Mouse (Mus musculus) lung, adult 2 months (tissue): ENCODE measurements at regions not wholly inside any gene's neighbourhood (a gene's known extent, or its start where the extent isn't known, plus 50 kb on each side); places are given as distances from the start of the nearest gene placed in this dataset.

Source experiments
- DNase-seq: peaks from one replicate; pipeline ENCODE4 v3.0.0; 2022
- H3K4me1 ChIP-seq: fragments of 200-500 bp; 2 replicates; pipeline ENCODE4 v1.6.1; 2011; ENCODE audit warnings: low read length; ENCODE audit not compliant: control insufficient read depth, insufficient read depth
- H3K4me3 ChIP-seq: fragments of 200-500 bp; replicated peaks from 2 replicates; pipeline ENCODE3; 2011; ENCODE audit warnings: low read depth, mild to moderate bottlenecking, control low read depth, low read length; ENCODE audit errors: extremely low read depth
- CTCF ChIP-seq: fragments of 200-500 bp; IDR thresholded peaks from 2 replicates; pipeline ENCODE4 v1.5.1; 2011; ENCODE audit warnings: mild to moderate bottlenecking, low read length, control low read depth; ENCODE audit not compliant: insufficient read depth
- POLR2A ChIP-seq: fragments of 200-500 bp; IDR thresholded peaks from 2 replicates; pipeline ENCODE4 v1.6.1; 2011; ENCODE audit warnings: low read depth, mild to moderate bottlenecking, control low read depth, low read length, borderline replicate concordance; ENCODE audit errors: extremely low read depth
- WGBS: fragments of 180-500 bp; shearing (Covaris S2); methylation state at CpG from one replicate; pipeline ENCODE4 v1.1.7; 2018; 5-methylcytosine and 5-hydroxymethylcytosine counted together

DNA sequence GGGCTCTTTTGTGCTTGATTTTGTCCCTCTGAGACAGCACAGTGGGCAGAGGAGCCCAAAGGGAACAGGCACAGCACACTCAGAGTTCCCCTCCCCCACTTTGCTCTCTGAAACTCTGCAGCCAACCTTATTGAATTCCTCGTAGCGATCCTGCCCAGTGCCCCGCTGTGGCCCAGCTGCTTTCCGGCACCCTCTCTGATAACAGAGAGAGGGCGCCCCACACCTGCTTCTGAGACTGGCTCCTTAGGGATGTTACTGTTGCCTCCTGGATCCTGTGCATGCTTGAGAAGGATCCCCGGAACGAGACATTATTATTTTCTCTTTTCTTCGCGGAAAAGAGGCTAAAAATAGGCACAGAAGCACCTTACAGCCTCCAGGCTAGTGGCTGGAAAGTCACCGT, 179.0 kb downstream of the 1700010I14Rik start:
- DNase-seq, result peak; percentile 7
- 0% methylated on average over 10 of the region's 10 CpGs for WGBS
- no peak overlapping the region for H3K4me3 ChIP-seq
- H3K4me1 ChIP-seq, result no peaks in the 10 kb centered on the region; the same call in 1 of the 2 replicates
- TF ChIP-seq POLR2A (no peak), CTCF (no peak; the same call in 1 of the 2 replicates)

DNA sequence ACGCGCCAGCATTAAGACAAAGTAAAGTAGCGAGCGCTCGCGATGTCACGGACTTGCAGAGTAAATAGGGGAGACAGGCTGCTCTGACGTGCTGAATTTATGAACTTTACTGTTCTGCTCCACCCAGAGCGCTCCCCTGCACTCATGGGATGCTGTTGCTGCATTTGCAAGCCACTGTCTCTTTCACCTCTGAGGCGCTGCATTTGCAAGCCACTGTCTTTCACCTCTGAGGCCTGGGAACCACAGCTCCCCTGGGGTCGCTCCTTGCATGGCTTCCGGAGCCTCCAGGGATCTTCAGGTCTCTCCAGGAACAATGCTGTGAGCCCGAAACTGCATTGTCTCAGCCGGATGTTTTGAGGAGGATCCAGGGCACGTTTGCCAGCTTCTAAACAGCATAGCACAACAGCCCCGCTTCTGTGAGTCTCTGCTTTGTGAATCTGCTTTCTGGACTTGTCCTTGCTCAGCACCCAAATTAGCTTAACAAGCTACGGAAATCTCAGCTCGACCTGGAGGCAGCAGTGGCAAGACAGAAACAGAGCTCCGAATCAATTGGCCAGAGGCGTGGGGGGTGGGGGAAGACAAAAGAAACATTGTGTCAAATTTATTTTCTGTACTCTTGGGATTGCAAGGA, 179.6 kb downstream of the 1700010I14Rik start:
- peak; percentile 5 for DNase-seq
- Histone ChIP-seq H3K4me1 (no peaks in the 10 kb centered on the region; the same call in 1 of the 2 replicates), H3K4me3 (no peak overlapping the region)
- TF ChIP-seq POLR2A (no peak), CTCF (no peak)
- 1% methylated on average over 20 of the region's 20 CpGs for WGBS

DNA sequence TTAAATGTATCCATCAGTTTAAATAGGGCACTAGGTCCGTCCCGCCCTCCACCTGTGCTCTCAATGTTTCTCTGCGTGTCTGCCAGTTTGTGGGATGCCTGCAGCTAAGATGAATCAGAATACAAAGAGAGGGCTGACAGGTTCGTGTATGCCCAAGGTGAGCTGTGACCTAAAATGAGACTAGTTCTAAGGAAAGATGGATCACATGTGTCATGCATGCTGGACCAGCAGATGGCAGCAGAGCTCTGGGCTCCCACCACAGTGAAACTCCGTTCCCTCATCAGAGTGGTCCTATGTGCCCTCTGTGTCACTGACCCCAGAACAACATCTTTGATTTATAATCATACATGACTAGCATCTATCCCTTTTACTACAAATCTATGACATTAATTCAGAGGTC, 180.3 kb downstream of the 1700010I14Rik start:
- peak; percentile 43 for DNase-seq
- Histone ChIP-seq H3K4me1 (no peaks in the 10 kb centered on the region; the same call in 1 of the 2 replicates), H3K4me3 (no peak overlapping the region)
- TF ChIP-seq CTCF (peak; percentile 98), POLR2A (no peak)
- WGBS, result 0% methylated on average over 5 of the region's 5 CpGs

DNA sequence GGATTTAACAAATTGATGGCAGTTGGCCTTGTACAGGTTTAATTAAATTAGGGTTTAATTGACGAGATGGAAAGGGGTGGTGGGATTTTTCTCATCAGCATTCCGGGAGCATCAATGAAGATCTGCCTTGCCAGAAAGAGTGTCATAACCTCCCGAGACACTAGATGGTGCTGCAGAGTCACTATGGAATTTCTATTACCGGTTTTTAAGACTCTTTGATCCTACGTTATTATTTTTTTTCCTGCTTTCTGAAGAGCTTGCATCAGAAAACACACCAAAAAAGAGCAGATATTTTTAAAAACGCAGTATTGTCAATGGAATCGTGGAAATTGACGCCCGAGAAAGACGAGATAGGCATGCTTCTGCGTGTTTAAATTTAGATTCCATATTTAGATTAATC, 181.2 kb downstream of the 1700010I14Rik start:
- TF ChIP-seq POLR2A, result no peak
- 0 out of 2 replicates have a peak, but pooled peaks have one; percentile 30 for TF ChIP-seq CTCF
- Histone ChIP-seq H3K4me1 (no peaks in the 10 kb centered on the region; the same call in 1 of the 2 replicates), H3K4me3 (no peak overlapping the region)
- WGBS, result 8% methylated on average over 11 of the region's 11 CpGs
- DNase-seq, result peak; percentile 36

DNA sequence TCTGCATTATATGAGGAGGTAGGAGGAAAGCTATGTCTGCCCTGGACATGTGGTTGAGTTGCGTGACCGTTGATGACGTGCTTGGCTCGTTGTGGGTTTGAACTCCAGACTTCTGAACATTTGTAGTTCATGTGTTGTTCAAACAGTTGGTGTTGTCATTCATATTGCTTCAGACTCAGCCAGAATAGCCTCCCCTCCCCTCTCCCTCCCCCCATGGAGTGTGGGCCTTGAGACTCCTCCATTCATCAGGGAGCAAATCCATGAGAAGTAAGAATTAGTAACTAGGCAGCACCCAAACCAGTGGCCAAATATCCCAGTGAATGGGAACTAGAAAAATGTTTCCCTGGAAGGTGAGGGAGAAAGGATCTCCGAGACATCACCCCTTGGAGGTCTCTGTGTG, 209.0 kb downstream of the 1700010I14Rik start:
- no peak for DNase-seq
- no peak for TF ChIP-seq POLR2A
- no peak for TF ChIP-seq CTCF
- Histone ChIP-seq H3K4me3 (no peak overlapping the region), H3K4me1 (no peaks in the 10 kb centered on the region)
- WGBS, result 82% methylated on average over 5 of the region's 5 CpGs

DNA sequence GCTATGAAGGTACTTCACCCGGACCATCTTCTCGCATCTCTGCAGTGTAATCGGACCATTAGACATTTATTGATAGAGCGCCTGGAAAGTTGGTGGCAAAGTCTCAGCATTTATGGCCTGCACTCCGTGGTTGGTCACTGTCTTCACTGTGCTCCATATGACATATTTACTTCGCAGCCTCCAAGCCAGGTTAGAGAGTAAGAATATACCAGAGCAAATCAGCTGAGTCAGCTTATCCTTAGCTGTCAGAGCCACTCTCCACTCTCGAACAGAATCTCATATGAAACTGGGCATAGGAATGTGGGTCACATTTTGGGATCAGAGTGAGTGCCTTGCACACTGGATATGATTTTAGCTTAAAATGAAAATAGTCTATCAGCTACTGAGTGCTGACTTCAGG, 212.3 kb downstream of the 1700010I14Rik start:
- no peak overlapping the region for H3K4me3 ChIP-seq
- 84% methylated on average over 7 of the region's 7 CpGs for WGBS
- TF ChIP-seq CTCF, result no peak
- TF ChIP-seq POLR2A, result no peak
- DNase-seq, result no peak
- H3K4me1 ChIP-seq, result no peaks in the 10 kb centered on the region

DNA sequence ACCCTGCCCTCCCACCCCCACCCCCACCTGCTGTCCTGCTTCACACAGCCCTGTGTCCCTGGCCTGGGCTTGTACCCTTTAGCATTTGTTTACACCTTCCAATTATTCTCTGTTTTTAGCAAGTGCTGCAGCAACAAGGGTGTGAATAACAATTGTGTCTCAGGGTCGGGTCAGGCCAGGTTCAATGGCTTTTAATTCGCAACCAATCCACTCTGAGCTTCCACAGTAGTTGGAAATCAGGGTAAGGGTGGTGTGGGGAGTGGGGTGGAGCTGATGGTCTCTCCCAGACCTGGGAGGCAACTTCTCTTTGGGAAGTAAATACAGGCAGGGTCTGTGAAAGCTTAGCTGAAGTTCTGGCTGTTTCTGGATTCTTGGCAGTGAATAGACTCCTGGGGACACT, 214.4 kb downstream of the 1700010I14Rik start:
- TF ChIP-seq CTCF (no peak), POLR2A (no peak)
- Histone ChIP-seq H3K4me3 (no peak overlapping the region), H3K4me1 (no peaks in the 10 kb centered on the region)
- no peak for DNase-seq
- 30% methylated on average over 2 of the region's 2 CpGs for WGBS

DNA sequence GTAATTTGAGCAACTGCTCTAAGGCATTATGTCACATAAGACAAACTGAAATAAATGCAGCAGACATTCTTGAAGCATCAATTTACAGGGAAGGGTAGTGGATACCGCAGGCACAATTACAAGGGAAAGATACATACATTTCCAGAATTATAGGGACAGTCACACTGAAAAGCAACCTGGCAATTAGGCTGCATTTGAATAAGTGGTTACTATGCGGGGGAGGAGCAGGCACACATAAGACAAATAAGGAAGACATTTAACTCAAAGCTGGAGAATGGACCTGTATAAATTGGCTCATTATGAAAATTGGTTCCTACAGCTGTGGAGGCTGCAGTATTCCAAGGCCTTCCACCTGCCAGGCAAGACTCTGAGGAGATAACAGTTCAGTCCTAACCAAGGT, 211.2 kb upstream of the Gm17728 start:
- TF ChIP-seq CTCF (no peak), POLR2A (no peak)
- no peak for DNase-seq
- Histone ChIP-seq H3K4me3 (no peak overlapping the region), H3K4me1 (no peaks in the 10 kb centered on the region)
- 87% methylated on average over 2 of the region's 2 CpGs for WGBS

DNA sequence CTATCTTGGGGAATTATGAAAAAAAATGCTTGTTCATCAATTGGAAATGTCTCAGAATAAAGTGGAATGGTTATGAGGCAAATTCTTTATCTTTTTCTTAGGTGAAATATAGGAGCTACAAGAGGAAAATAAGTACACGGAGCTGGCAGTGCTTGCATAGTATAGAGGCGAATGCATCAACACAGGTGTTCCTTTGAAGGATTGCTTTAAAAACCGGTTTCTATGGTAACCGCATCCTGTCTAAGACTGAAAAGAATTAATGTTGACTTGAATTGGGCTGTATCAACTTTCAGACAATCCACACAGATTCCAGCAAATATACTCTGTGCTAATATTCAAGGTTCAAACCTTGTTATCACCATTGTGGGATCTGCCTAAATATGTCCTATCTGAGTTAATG, 198.8 kb upstream of the Gm17728 start:
- TF ChIP-seq POLR2A (no peak), CTCF (no peak)
- Histone ChIP-seq H3K4me1 (no peaks in the 10 kb centered on the region), H3K4me3 (no peak overlapping the region)
- no peak for DNase-seq
- 83% methylated on average over 4 of the region's 4 CpGs for WGBS

DNA sequence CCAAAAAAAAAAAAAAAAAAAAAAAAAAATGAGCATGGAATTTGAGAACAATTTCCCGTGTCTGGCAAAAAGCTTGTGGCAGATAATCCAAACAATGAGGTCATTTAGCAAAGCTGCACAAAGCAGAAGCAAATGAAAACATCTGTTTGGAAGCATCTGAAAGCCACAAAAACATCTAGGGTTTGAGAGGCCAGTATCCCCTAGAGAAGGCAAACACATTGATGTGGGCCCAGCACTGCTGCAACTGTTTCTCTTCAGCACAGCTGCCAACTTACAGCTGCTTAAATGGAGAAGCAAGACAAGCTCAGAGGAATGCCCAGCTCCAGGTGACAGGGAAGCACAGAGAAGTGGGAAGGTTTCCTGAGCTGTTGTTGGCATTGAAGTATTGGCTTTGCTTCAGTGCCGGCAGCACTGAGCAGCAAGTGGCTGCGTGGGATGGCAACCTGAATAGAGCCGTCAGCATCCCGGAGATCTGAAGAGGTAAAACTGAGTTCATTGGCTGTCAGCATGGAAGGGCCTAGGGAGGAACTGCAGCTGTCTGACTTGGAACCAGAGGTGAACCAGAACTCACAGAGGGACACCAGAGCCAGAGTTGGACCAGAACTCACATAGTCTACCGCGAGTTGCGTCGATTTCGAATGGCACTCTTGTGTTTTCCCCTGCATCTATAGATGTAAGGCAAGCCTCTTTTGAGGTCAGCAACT, 193.8 kb upstream of the Gm17728 start:
- no peak for TF ChIP-seq CTCF
- no peak for TF ChIP-seq POLR2A
- WGBS, result 58% methylated on average over 10 of the region's 10 CpGs
- DNase-seq, result no peak
- Histone ChIP-seq H3K4me1 (no peaks in the 10 kb centered on the region), H3K4me3 (no peak overlapping the region)
